Mouse (Mus musculus) spleen, adult 10 weeks (tissue): ENCODE results near the gene Ndufb3. TPM values are rescaled to one million over a fixed set of nuclear protein-coding genes. Genes with fewer than 3 reads are reported as not detected.

Experiments
- polyA plus RNA-seq: library from polyadenylated mRNA; stranded (reverse); fragments of 350-450 nt; fragmentation: Illumina TruSeq; extraction: RNeasy Lipid Tissue Mini Kit (QIAGEN cat#74804); gene quantifications from one replicate; pipeline ENCODE4 v1.2.3, GENCODE M21; 2015; ENCODE audit warnings: low replicate concordance; ENCODE audit not compliant: insufficient read depth

The Ndufb3 gene
- 103 TPM for polyA plus RNA-seq

DNA sequence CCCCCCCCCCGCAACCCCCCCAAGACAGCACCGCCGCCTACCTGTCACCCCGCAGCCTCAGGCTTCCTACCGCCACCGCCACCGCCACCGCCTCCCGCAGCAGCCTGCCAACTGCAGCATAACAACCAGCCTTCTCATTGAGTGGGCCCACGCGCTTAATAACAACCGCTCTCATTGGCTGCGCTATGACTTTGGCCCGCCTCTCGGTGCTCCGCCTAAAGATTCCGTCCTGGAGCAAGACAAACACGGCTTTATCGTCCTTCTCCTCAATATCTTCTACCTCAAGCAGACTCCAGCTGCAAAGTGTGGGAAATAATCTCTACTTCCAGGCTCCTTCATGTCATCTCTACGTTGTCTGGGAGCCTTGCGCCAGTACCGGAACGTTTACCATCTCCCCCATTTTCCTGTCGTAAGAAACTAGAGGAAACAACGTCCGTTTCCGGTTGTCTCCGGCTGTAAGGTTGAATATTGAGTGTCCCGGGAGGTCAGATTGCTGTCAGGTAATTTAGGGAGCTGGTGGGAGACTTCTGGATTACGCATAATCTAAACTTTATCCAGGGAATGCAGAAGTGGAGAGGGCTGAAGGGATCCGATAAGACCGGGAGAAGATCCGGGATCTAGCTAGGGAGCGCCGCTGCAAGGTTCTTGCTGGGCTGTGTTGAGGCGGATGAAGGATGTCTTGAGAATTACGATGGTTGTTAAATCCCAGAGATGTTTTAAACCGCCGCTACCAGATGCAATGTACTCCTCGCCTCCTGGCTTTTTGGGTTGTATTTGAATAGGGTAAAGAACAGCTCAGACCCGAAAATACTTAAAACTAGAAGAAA lies at the start of gene Ndufb3, which contains the start of gene Fam126b:
Ndufb3 (plus strand) TSS at position 214 of the 827 bp plus-strand sequence.
Fam126b (minus strand) TSS at position 153 of the 827 bp plus-strand sequence.

Other genes starting within 250 kb of the Ndufb3 start
- 225 TPM for gene Bzw1, start 193.5 kb upstream of the Ndufb3 start, polyA plus RNA-seq
- 849 TPM for gene Clk1, start 162.3 kb upstream of the Ndufb3 start, polyA plus RNA-seq
- gene Nif3l1, start 141.2 kb upstream of the Ndufb3 start, polyA plus RNA-seq = 16.5 TPM
- gene Ppil3, start 140.9 kb upstream of the Ndufb3 start, polyA plus RNA-seq = 88.2 TPM
- gene Orc2, start 81.3 kb upstream of the Ndufb3 start, polyA plus RNA-seq = 38.9 TPM
- 11.3 TPM for gene Fam126b, start 61 bp upstream of the Ndufb3 start, polyA plus RNA-seq
- 3.6 TPM for gene Als2cr12, start 109.6 kb downstream of the Ndufb3 start, polyA plus RNA-seq
- gene Cflar, start 125.1 kb downstream of the Ndufb3 start, polyA plus RNA-seq = 128 TPM
- 119 TPM for gene Casp8, start 209.0 kb downstream of the Ndufb3 start, polyA plus RNA-seq